Mouse (Mus musculus) heart, adult 2 months (tissue): ENCODE measurements around the gene Slc16a10. TPM values are rescaled to one million over a fixed set of nuclear protein-coding genes. Genes with fewer than 3 reads are reported as not detected.
A peak's percentile ranks its signal among the peaks of the same experiment; 100 is the strongest.

Source experiments
- DNase-seq, 2 experiments: peaks; one replicate each; pipeline ENCODE4 v3.0.0; 2021
- H3K27ac ChIP-seq: fragments of 200-600 bp; 2 replicates; pipeline ENCODE4 v1.8.1; 2022
- H3K27me3 ChIP-seq: fragments of 200-500 bp; 2 replicates; pipeline ENCODE4 v1.6.1; 2012; ENCODE audit warnings: mild to moderate bottlenecking, low read length, inconsistent platforms, mixed read lengths; ENCODE audit not compliant: control insufficient read depth, insufficient read depth
- H3K36me3 ChIP-seq: fragments of 200-500 bp; 2 replicates; pipeline ENCODE4 v1.6.1; 2012; ENCODE audit warnings: low read length, inconsistent platforms; ENCODE audit not compliant: control insufficient read depth, insufficient read depth
- H3K4me1 ChIP-seq: fragments of 200-500 bp; 2 replicates; pipeline ENCODE4 v1.6.1; 2011; ENCODE audit warnings: low read length; ENCODE audit not compliant: control insufficient read depth, insufficient read depth
- H3K4me3 ChIP-seq: fragments of 200-600 bp; 2 replicates; pipeline ENCODE4 v1.8.1; 2022
- H3K79me2 ChIP-seq: fragments of 200-500 bp; replicated peaks from 2 replicates; pipeline ENCODE4 v1.6.1; 2012; ENCODE audit warnings: mild to moderate bottlenecking, inconsistent platforms, low read length, moderate library complexity, mixed read lengths; ENCODE audit not compliant: control insufficient read depth, insufficient read depth
- H3K9ac ChIP-seq: fragments of 200-500 bp; 2 replicates; pipeline ENCODE4 v1.6.1; 2012; ENCODE audit warnings: low read depth, mild to moderate bottlenecking, control low read depth, inconsistent platforms, low read length, mixed read lengths
- CTCF ChIP-seq: fragments of 200-600 bp; IDR thresholded peaks from 2 replicates; pipeline ENCODE4 v1.8.1; 2022; ENCODE audit warnings: antibody characterized with exemption, mild to moderate bottlenecking, moderate library complexity
- EP300 ChIP-seq: fragments of 200-500 bp; IDR thresholded peaks from 2 replicates; pipeline ENCODE4 v1.6.1; 2011; ENCODE audit warnings: low read depth, low read length, control low read depth; ENCODE audit not compliant: insufficient read depth
- POLR2A ChIP-seq: fragments of 200-500 bp; IDR thresholded peaks from 2 replicates; pipeline ENCODE4 v1.6.1; 2011; ENCODE audit warnings: mild to moderate bottlenecking, low read depth, low read length, control low read depth; ENCODE audit not compliant: insufficient read depth
- WGBS: fragments of 180-500 bp; shearing (Covaris S2); methylation state at CpG from one replicate; pipeline ENCODE4 v1.1.7; 2018; 5-methylcytosine and 5-hydroxymethylcytosine counted together
- intact Hi-C: fragments of 180-260 bp; cut with DNase I; formaldehyde crosslinking; loops from one replicate; pipeline ENCODE4 v1.15.1; 2025
- polyA plus RNA-seq: library from polyadenylated mRNA; depleted of rRNA; stranded (reverse); fragments of >200 nt; gene quantifications from 2 replicates; pipeline ENCODE4 v1.2.3, GENCODE M21; 2012
- total RNA-seq, 2 experiments: library from RNA; stranded (reverse); gene quantifications; 2 replicates each; pipeline ENCODE4 v1.2.3; 2021

The Slc16a10 gene
- total and polyA plus RNA-seq, 3 experiments = 15.3 to 21.9 (median 21.0) TPM

- Histone ChIP-seq H3K4me3 (no peak overlapping the region), H3K9ac (no peak overlapping the region), H3K27me3 (no peaks in the 10 kb centered on the region), H3K36me3 (no peaks in the 10 kb centered on the region), H3K4me1 (no peaks in the 10 kb centered on the region), H3K79me2 (no peaks in the 10 kb centered on the region), H3K27ac (no peak overlapping the region)
- TF ChIP-seq CTCF (no peak), EP300 (no peak), POLR2A (no peak)
- WGBS = 56% methylated on average over 3 of the region's 3 CpGs
- intact Hi-C loops = no loop called here
- no peak for DNase-seq
These were observed 90.1 kb downstream of the Slc16a10 start for GRCm38 (mm10) chr10:40051997-40052396.

GRCm38 (mm10) chr10:40050763-40051162 is 91.3 kb downstream of the Slc16a10 start:
- Histone ChIP-seq H3K27ac (no peak overlapping the region), H3K9ac (no peak overlapping the region)
- intact Hi-C loops = no loop called here

GRCm38 (mm10) chr10:40041339-40041738 is 100.7 kb downstream of the Slc16a10 start:
- WGBS = 21% methylated on average over 4 of the region's 4 CpGs
- H3K9ac ChIP-seq = no peak overlapping the region

More at GRCm38 (mm10) chr10:40050763-40051162, 91.3 kb downstream of the Slc16a10 start:
- Histone ChIP-seq H3K4me3 (no peak overlapping the region), H3K79me2 (no peaks in the 10 kb centered on the region), H3K4me1 (no peaks in the 10 kb centered on the region), H3K27me3 (no peaks in the 10 kb centered on the region), H3K36me3 (no peaks in the 10 kb centered on the region)
- 83% methylated on average over 2 of the region's 2 CpGs for WGBS
- no peak for DNase-seq
- TF ChIP-seq POLR2A (no peak), CTCF (no peak), EP300 (no peak)

GRCm38 (mm10) chr10:40036686-40037560 is 105.1 kb downstream of the Slc16a10 start:
- H3K27ac ChIP-seq = no peak overlapping the region
- peak in 1 of 2 experiments; percentile 24 for DNase-seq
- WGBS = 67% methylated on average over 24 of the region's 24 CpGs

More at GRCm38 (mm10) chr10:40041339-40041738, 100.7 kb downstream of the Slc16a10 start:
- TF ChIP-seq CTCF (peak; percentile 61), POLR2A (no peak), EP300 (0 out of 2 replicates have a peak, but pooled peaks have one; percentile 23)
- no peak for DNase-seq
- Histone ChIP-seq H3K79me2 (no peaks in the 10 kb centered on the region), H3K36me3 (no peaks in the 10 kb centered on the region), H3K27me3 (no peaks in the 10 kb centered on the region), H3K4me3 (no peak overlapping the region), H3K4me1 (no peaks in the 10 kb centered on the region), H3K27ac (no peak overlapping the region)
- intact Hi-C loops = loop anchor here (1.0 kb wide), 1 partner anchor 82 kb away; no protein-coding TSS in a partner anchor

GRCm38 (mm10) chr10:40034956-40035355 is 107.1 kb downstream of the Slc16a10 start:
- intact Hi-C loops = no loop called here
- no peaks in the 10 kb centered on the region for H3K79me2 ChIP-seq
- no peak for DNase-seq
- H3K9ac ChIP-seq = no peak overlapping the region
- H3K36me3 ChIP-seq = no peaks in the 10 kb centered on the region
- H3K4me3 ChIP-seq = no peak overlapping the region
- H3K27ac ChIP-seq = no peak overlapping the region
- no peaks in the 10 kb centered on the region for H3K27me3 ChIP-seq
- 97% methylated on average over 6 of the region's 6 CpGs for WGBS
- no peaks in the 10 kb centered on the region for H3K4me1 ChIP-seq
- TF ChIP-seq EP300 (no peak), POLR2A (no peak), CTCF (no peak)

More at GRCm38 (mm10) chr10:40036686-40037560, 105.1 kb downstream of the Slc16a10 start:
- H3K79me2 ChIP-seq = no peaks in the 10 kb centered on the region
- TF ChIP-seq EP300 (no peak), POLR2A (no peak), CTCF (no peak)
- H3K4me3 ChIP-seq = no peak overlapping the region
- H3K36me3 ChIP-seq = no peaks in the 10 kb centered on the region
- intact Hi-C loops = no loop called here
- no peaks in the 10 kb centered on the region for H3K4me1 ChIP-seq
- H3K27me3 ChIP-seq = no peaks in the 10 kb centered on the region
- no peak overlapping the region for H3K9ac ChIP-seq

- no peaks in the 10 kb centered on the region for H3K27me3 ChIP-seq
- no peaks in the 10 kb centered on the region for H3K79me2 ChIP-seq
- no peaks in the 10 kb centered on the region for H3K4me1 ChIP-seq
- no peak overlapping the region for H3K27ac ChIP-seq
- H3K36me3 ChIP-seq = no peaks in the 10 kb centered on the region
- no peak for TF ChIP-seq POLR2A
- TF ChIP-seq EP300 = no peak
- no peak for TF ChIP-seq CTCF
- H3K9ac ChIP-seq = no peak overlapping the region
- DNase-seq = no peak
- 72% methylated on average over 2 of the region's 2 CpGs for WGBS
- intact Hi-C loops = no loop called here
- H3K4me3 ChIP-seq = no peak overlapping the region
These were observed 109.2 kb downstream of the Slc16a10 start for GRCm38 (mm10) chr10:40032897-40033296.
